Mouse (Mus musculus): Measurements from ENCODE around the gene Dnaaf5.

DNA sequence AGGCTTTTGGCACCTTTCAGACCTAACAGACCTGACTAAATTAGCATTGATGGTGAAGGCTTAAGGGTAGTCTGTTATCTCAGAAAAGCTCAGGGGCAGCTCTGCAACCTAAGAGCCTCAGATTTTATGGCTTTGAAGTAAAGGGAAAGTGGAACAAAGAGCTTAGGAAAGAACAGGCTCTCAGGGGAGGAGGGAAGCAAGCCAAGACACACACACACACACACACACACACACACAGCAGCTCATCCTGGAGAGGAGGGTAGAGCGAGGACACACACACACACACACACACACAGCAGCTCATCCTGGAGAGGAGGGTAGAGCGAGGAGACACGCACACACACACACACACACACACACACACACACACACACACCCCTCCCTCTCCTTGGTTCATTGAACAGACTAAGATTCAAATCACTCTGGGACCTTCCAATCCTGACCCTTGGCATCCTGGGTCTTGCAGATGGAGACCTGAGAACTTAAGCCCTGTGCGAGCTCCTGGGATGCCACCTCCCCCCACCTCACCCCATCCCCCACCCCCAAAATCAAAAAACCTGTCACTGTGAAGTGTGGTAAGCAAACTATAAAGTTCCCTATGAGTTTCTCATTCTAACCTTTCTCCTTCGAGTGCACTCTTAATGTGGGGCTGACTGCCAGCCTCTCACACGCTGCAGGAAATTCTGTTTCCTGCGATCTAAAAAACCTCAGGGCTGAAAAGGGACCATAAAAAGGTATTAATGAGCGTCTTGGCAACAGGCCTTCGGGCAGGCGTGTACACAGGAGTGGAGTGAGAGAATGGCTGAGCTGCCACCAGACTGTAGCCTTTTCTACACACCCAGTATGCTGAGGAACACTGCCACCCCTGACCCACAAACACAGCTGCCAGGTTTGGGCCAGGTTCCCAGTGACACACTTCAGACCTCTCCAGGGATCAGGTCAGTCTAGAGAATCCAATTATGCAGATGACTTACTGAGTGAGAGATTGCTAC, 24.8 kb downstream of the Dnaaf5 start:
- TF ChIP-seq GATA1 (IDR thresholded peaks at IDR 0.05; ENCODE audit: low read length) (no peak), TAL1 (IDR thresholded peaks at IDR 0.05; ENCODE audit: low read length) (no peak)

Measured in erythroblast, embryonic 14.5 days (primary cell).